Mouse (Mus musculus): ENCODE measurements around the gene Itga1.

Gene Itga1

GRCm38 (mm10) chr13:115101355-115102191 lies at the start of gene Itga1, which contains the start of gene Gm49395:
TSS of gene Itga1 (minus strand) at chr13:115101964.
TSS of gene Gm49395 (minus strand) at chr13:115101921.
- peak; percentile 19 to 27 for DNase-seq

- no peak for DNase-seq
These were observed 48.8 kb upstream of the Itga1 start for GRCm38 (mm10) chr13:115150602-115151001.

- DNase-seq, result no peak
These were observed 48.1 kb upstream of the Itga1 start for GRCm38 (mm10) chr13:115149849-115150248.

- no peak for DNase-seq
These were observed 41.8 kb upstream of the Itga1 start for GRCm38 (mm10) chr13:115143575-115143974.

GRCm38 (mm10) chr13:115142066-115142465 lies 40.3 kb upstream of the Itga1 start:
- DNase-seq, result no peak

GRCm38 (mm10) chr13:115138513-115138912 lies 36.7 kb upstream of the Itga1 start:
- no peak for DNase-seq

GRCm38 (mm10) chr13:115136761-115137160 lies 35.0 kb upstream of the Itga1 start:
- no peak for DNase-seq

GRCm38 (mm10) chr13:115132435-115132834 lies 30.7 kb upstream of the Itga1 start:
- no peak for DNase-seq

- no peak for DNase-seq
These were observed 29.6 kb upstream of the Itga1 start for GRCm38 (mm10) chr13:115131381-115131780.

- no peak for DNase-seq
These were observed 28.3 kb upstream of the Itga1 start for GRCm38 (mm10) chr13:115130035-115130434.

- DNase-seq, result no peak
These were observed 26.1 kb upstream of the Itga1 start for GRCm38 (mm10) chr13:115127826-115128225.

GRCm38 (mm10) chr13:115126534-115126933 lies 24.8 kb upstream of the Itga1 start:
- no peak for DNase-seq

- DNase-seq, result no peak
These were observed 23.4 kb upstream of the Itga1 start for GRCm38 (mm10) chr13:115125130-115125529.

GRCm38 (mm10) chr13:115124521-115124920 lies 22.8 kb upstream of the Itga1 start:
- DNase-seq, result no peak

GRCm38 (mm10) chr13:115118756-115119155 lies 17.0 kb upstream of the Itga1 start:
- no peak for DNase-seq

GRCm38 (mm10) chr13:115118195-115118594 lies 16.4 kb upstream of the Itga1 start:
- no peak for DNase-seq

- no peak for DNase-seq
These were observed 15.3 kb upstream of the Itga1 start for GRCm38 (mm10) chr13:115116930-115117621.

GRCm38 (mm10) chr13:115109628-115110027 lies 7.9 kb upstream of the Itga1 start:
- DNase-seq, result no peak

GRCm38 (mm10) chr13:115107436-115107835 lies 5.7 kb upstream of the Itga1 start:
- DNase-seq, result no peak

GRCm38 (mm10) chr13:115106183-115106582 lies 4.4 kb upstream of the Itga1 start:
- DNase-seq, result no peak

GRCm38 (mm10) chr13:115102754-115103153 lies 990 bp upstream of the Itga1 start:
- no peak for DNase-seq

GRCm38 (mm10) chr13:115100381-115101177 lies 1.2 kb downstream of the Itga1 start:
- DNase-seq, result no peak

- no peak for DNase-seq
These were observed 2.4 kb downstream of the Itga1 start for GRCm38 (mm10) chr13:115099381-115099780.
